Mouse (Mus musculus): ENCODE data around the gene Hoxa4.

DNA sequence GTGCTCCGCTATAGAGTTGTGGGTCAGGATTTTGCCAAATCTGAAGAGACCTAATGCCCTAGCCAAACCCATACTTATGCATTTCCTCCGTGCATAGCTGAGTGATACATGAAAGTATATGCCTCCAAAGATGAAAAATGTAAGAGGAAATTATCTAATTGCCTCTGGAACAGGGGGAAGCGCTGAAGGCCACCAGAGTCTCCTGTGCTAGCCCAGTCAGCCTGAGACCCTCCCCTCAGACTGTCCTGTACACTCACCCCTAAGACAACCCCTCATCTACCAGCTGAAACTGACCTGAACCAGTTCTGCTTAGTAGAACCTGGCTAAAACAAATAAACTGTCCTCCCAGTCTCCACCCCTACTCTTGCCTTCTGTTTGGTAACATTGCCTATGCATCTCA lies 10.8 kb downstream of the Hoxa4 start:
- no peak for TF ChIP-seq CTCF (IDR thresholded peaks at IDR 0.05; ENCODE audit: low read depth)
- no peak for TF ChIP-seq EP300 (IDR thresholded peaks at IDR 0.05; ENCODE audit: low read depth)
